Mouse (Mus musculus): Measurements from ENCODE around the gene Apol8. TPM values are rescaled to one million over a fixed set of nuclear protein-coding genes. Genes with fewer than 3 reads are reported as not detected.

Apol8 gene
- total RNA-seq (2023), result 23.1 TPM

DNA sequence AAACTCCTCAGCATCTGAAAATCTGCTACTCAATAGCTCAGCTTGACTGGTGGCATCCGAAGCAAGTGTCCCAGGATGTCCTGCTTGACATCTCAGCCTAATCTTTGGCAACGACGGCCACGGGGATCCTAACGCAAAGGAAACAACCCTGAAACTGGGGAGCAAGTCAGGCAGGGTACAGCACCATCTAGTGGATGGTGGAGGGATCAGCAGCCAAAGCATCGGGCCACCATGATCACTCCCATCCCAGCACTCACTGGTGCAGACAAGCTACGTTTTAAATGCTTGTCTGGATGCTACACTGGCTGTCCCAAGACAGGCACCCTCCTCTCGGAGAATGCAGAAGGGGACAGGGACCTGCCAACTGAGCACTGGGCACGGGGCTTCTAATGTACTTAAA lies at the start of gene Apol8:
Apol8 (minus strand) TSS at position 156 of the 400 bp plus-strand sequence.

DNA sequence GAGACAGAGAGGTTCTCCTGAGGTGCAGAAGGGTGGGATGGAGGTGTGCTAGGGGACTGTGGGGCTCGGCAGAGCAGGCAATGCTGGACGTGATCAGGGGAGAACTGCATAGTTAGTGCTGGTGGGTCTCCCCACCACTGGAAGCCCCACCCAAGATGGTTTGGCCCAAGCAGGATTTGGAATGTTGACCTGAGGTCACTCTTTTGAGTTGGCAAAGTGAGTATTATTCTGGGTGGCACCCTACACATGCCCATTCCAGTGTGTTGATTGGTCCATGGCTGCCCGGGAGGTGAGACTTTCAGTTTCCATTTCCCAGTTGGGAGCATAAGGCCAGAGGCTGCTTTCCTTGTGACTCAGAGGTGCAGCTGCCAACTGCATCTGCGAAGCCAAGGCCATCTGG lies 28.1 kb downstream of the Apol8 start, which contains the start of gene Apol9b:
Apol9b (plus strand) TSS at position 301 of the 400 bp plus-strand sequence.

GRCm38 (mm10) chr15:77698656-77699055 lies 58.1 kb downstream of the Apol8 start, which contains the start of gene Apol7e:
Gene Apol7e (plus strand): TSS chr15:77698857.

Other genes with a start within 250 kb of the Apol8 start
- 2.8 TPM for gene Apol11a, start 248.7 kb downstream of the Apol8 start, total RNA-seq (2023)
- gene Apol7c, start 223.7 kb downstream of the Apol8 start, total RNA-seq (2023), result 1.2 TPM
- not detected for gene 1700025B11Rik, start 195.1 kb downstream of the Apol8 start, total RNA-seq (2023)
- gene Apol10b, start 160.9 kb downstream of the Apol8 start, total RNA-seq (2023), result 1.5 TPM
- gene Gm36245, start 157.7 kb downstream of the Apol8 start, total RNA-seq (2023), result not detected
- 8.5 TPM for gene Apol11b, start 113.7 kb downstream of the Apol8 start, total RNA-seq (2023)
- 37.2 TPM for gene Apol7e, start 58.1 kb downstream of the Apol8 start, total RNA-seq (2023)
- 1.8 TPM for gene Apol9b, start 28.0 kb downstream of the Apol8 start, total RNA-seq (2023)
- 1,228 TPM for gene Myh9, start 85.2 kb upstream of the Apol8 start, total RNA-seq (2023)
- 82.8 TPM for gene Txn2, start 172.0 kb upstream of the Apol8 start, total RNA-seq (2023)
- 4.6 TPM for gene Foxred2, start 199.7 kb upstream of the Apol8 start, total RNA-seq (2023)
- gene Eif3d, start 213.8 kb upstream of the Apol8 start, total RNA-seq (2023), result 155 TPM